34 mouse cellular contexts compared by ENCODE assay signal in genomic region chr13:93698866-93699265, GRCm38 (mm10). TPM values are rescaled to one million over a fixed set of nuclear protein-coding genes. Genes with fewer than 3 reads are reported as not detected.
DNase-seq lines count a peak whose midpoint lies in the region; ATAC-seq and TF ChIP-seq lines count a peak whose summit lies in the region.
"Had no signal": no experiment of that assay in that cellular context is flagged by ENCODE, and none has a peak within 500 bp of the region (broad histone marks: within the 10 kb centered on the region; RNA-seq: fewer than 3 reads in every experiment).

No protein-coding gene starts in this region.

- H3K9ac ChIP-seq in kidney, embryonic 15.5 days = no peak overlapping the region
- H3K9ac ChIP-seq: embryonic facial prominence, embryonic 13.5 days; forebrain, postnatal 0 days; heart, embryonic 15.5 days; hindbrain, embryonic 12.5 days; intestine, embryonic 15.5 days had no signal

- 35% methylated on average over 6 of the region's 6 CpGs for WGBS in cerebellum, adult 2 months
- WGBS in kidney, adult 2 months = 34% methylated on average over 6 of the region's 6 CpGs
- WGBS in kidney, embryonic 15.5 days = 76% methylated on average over 6 of the region's 6 CpGs

- H3K27ac ChIP-seq in cerebellum, adult 2 months (ENCODE audit: insufficient read depth, low read length) = no peak overlapping the region
- peak overlapping the region; percentile 47; the same call in 1 of the 2 replicates for H3K27ac ChIP-seq in kidney, adult 2 months (ENCODE audit: insufficient read depth, low read depth, low read length)
- no peak overlapping the region for H3K27ac ChIP-seq in kidney, embryonic 15.5 days
- H3K27ac ChIP-seq: embryonic facial prominence, embryonic 13.5 days; forebrain, embryonic 10.5 days; heart, embryonic 10.5 days; heart, embryonic 15.5 days; hindbrain, embryonic 12.5 days; hindbrain, postnatal 0 days; intestine, embryonic 15.5 days had no signal

- no peak for TF ChIP-seq POLR2A in cerebellum, adult 2 months (IDR thresholded peaks at IDR 0.05; ENCODE audit: borderline replicate concordance, insufficient read depth, low read length)
- TF ChIP-seq POLR2A in kidney, adult 2 months (IDR thresholded peaks at IDR 0.05; ENCODE audit: low read depth, low read length) = no peak

- DNase-seq in cerebellum, postnatal 14 days = peak; percentile 19 to 20
- DNase-seq in cerebellum, adult 2 months = no peak
- peak; percentile 92 for DNase-seq in kidney, adult 2 months
- DNase-seq in Patski (ENCODE audit: low read depth, low spot score) = peak; percentile 20
- DNase-seq in kidney, postnatal 14 days = peak; percentile 85
- no peak for DNase-seq in gastrocnemius, postnatal 25 days
- DNase-seq in neural tube, embryonic 10.5 days (ENCODE audit: extremely low spot score, low spot score) = no peak
- DNase-seq: adrenal gland, postnatal 36 days; cerebellum, adult 8-10 months; forebrain, postnatal 0 days; gastrocnemius, postnatal 10 days; heart, postnatal 36 days; layer of hippocampus, adult 9-11 months; liver; lung, adult 18-20 months; lung, postnatal 10 days; midbrain, embryonic 14.5 days; right cerebral cortex, adult 18-20 months; thymus, adult 2 months; thymus, postnatal 36 days had no signal

- no peaks in the 10 kb centered on the region for H3K36me3 ChIP-seq in kidney, adult 2 months (ENCODE audit: control insufficient read depth, insufficient read depth, low read length)
- H3K36me3 ChIP-seq in kidney, embryonic 15.5 days = no peaks in the 10 kb centered on the region
- H3K36me3 ChIP-seq: embryonic facial prominence, embryonic 13.5 days; forebrain, embryonic 10.5 days; heart, embryonic 10.5 days; heart, embryonic 15.5 days; hindbrain, embryonic 12.5 days; intestine, embryonic 15.5 days had no signal

- TF ChIP-seq CTCF in cerebellum, adult 2 months (IDR thresholded peaks at IDR 0.05; ENCODE audit: borderline replicate concordance, insufficient read depth, low read depth, low read length) = no peak
- no peak for TF ChIP-seq CTCF in kidney, adult 2 months (conservative IDR thresholded peaks at IDR 0.05; ENCODE audit: insufficient read depth, insufficient read length, low read depth, low read length)
- no peak for TF ChIP-seq CTCF in Patski (IDR thresholded peaks at IDR 0.05)

- no peaks in the 10 kb centered on the region for H3K9me3 ChIP-seq in kidney, embryonic 15.5 days (replicated peaks)
- H3K9me3 ChIP-seq: embryonic facial prominence, embryonic 13.5 days; forebrain, embryonic 10.5 days; heart, embryonic 10.5 days; heart, embryonic 15.5 days; hindbrain, embryonic 12.5 days; intestine, embryonic 15.5 days had no signal

- H3K27me3 ChIP-seq in cerebellum, adult 2 months (ENCODE audit: control insufficient read depth, insufficient read depth, low read length) = no peaks in the 10 kb centered on the region
- H3K27me3 ChIP-seq in kidney, adult 2 months (replicated peaks; ENCODE audit: control insufficient read depth, insufficient read depth, low read length) = no peaks in the 10 kb centered on the region
- H3K27me3 ChIP-seq in kidney, embryonic 15.5 days = no peaks in the 10 kb centered on the region
- H3K27me3 ChIP-seq in Patski = peaks cover 11% of the 10 kb centered on the region
- H3K27me3 ChIP-seq: embryonic facial prominence, embryonic 13.5 days; heart, embryonic 15.5 days; hindbrain, embryonic 12.5 days; intestine, embryonic 15.5 days had no signal

- no peak overlapping the region for H3K4me3 ChIP-seq in cerebellum, adult 2 months (replicated peaks; ENCODE audit: insufficient read depth, low read depth, low read length)
- no peak overlapping the region for H3K4me3 ChIP-seq in kidney, adult 2 months (ENCODE audit: insufficient read depth, low read depth, low read length)
- H3K4me3 ChIP-seq in kidney, embryonic 15.5 days (replicated peaks) = no peak overlapping the region
- H3K4me3 ChIP-seq: embryonic facial prominence, embryonic 13.5 days; forebrain, embryonic 10.5 days; heart, embryonic 10.5 days; heart, embryonic 15.5 days; hindbrain, embryonic 12.5 days; intestine, embryonic 15.5 days had no signal

- in situ Hi-C loops in Patski (cut with MboI; ENCODE audit: low pct_unique_long_range_greater_than_20kb) = no loop called here

- ATAC-seq in kidney, embryonic 15.5 days (replicated peaks; ENCODE audit: low FRiP score) = no peak
- ATAC-seq in Patski = peak; percentile 54
- ATAC-seq: forebrain, postnatal 0 days; hindbrain, postnatal 0 days; intestine, embryonic 15.5 days had no signal

- no peaks in the 10 kb centered on the region for H3K4me1 ChIP-seq in cerebellum, adult 2 months (ENCODE audit: control insufficient read depth, insufficient read depth, low read length)
- peaks cover 10% of the 10 kb centered on the region; the same call in 1 of the 2 replicates for H3K4me1 ChIP-seq in kidney, adult 2 months (ENCODE audit: control insufficient read depth, insufficient read depth, low read length)
- H3K4me1 ChIP-seq in kidney, embryonic 15.5 days = no peaks in the 10 kb centered on the region
- H3K4me1 ChIP-seq: embryonic facial prominence, embryonic 13.5 days; heart, embryonic 10.5 days; heart, embryonic 15.5 days; hindbrain, embryonic 12.5 days; intestine, embryonic 15.5 days had no signal

- CTCF ChIA-PET in Patski (lab: Charles Lee) = no interaction called here

- no peak overlapping the region for H3K4me2 ChIP-seq in kidney, embryonic 15.5 days
- H3K4me2 ChIP-seq: embryonic facial prominence, embryonic 13.5 days; heart, embryonic 15.5 days; hindbrain, embryonic 12.5 days; intestine, embryonic 15.5 days had no signal

- POLR2A ChIA-PET in Patski (lab: Charles Lee) = interaction anchor here (1.2 kb wide), 1 partner anchor 21 kb away, joined by 3 read pairs; no protein-coding TSS in a partner anchor

RNA-seq across cellular contexts. Expression of gene Dmgdh, which starts 24.6 kb away (rescaled TPM):
- polyA plus RNA-seq in cerebellum, adult 2 months (2012; rRNA removed) = 0.11 TPM in 2 replicates
- 39.6 and 41.0 TPM in 2 replicates for polyA plus RNA-seq in kidney, adult 2 months (2012; rRNA removed)
- 1.6 and 2.0 TPM in 2 replicates for polyA plus RNA-seq in kidney, embryonic 15.5 days (2015; fragmentation: Nextera tagmentation; extraction: Ambion mirVana)
- not detected for polyA plus RNA-seq in Patski (2021)
- total RNA-seq in gastrocnemius, postnatal 25 days (2021) = not detected
- total RNA-seq: common myeloid progenitor, adult 5-6 weeks; gastrocnemius, postnatal 10 days; granulocyte monocyte progenitor cell, adult 5-6 weeks; heart, postnatal 36 days; MEL; monocyte, adult 5-6 weeks; neutrophil, adult 5-6 weeks had no signal
- polyA plus RNA-seq: forebrain, embryonic 10.5 days; limb, embryonic 11.5 days had no signal

RNA-seq across cellular contexts. Expression of gene Bhmt2, which starts 24.8 kb away (rescaled TPM):
- polyA plus RNA-seq in cerebellum, adult 2 months (2012; rRNA removed) = 0.22 and 0.39 TPM in 2 replicates
- polyA plus RNA-seq in kidney, adult 2 months (2012; rRNA removed) = 48.9 and 54.5 TPM in 2 replicates
- polyA plus RNA-seq in kidney, embryonic 15.5 days (2015; fragmentation: Nextera tagmentation; extraction: Ambion mirVana) = 4.8 and 4.9 TPM in 2 replicates
- 0.04 TPM for polyA plus RNA-seq in Patski (2021)
- total RNA-seq in gastrocnemius, postnatal 25 days (2021) = not detected
- total RNA-seq: common myeloid progenitor, adult 5-6 weeks; granulocyte monocyte progenitor cell, adult 5-6 weeks; heart, postnatal 36 days; hindbrain, postnatal 0 days; MEL; monocyte, adult 5-6 weeks; neutrophil, adult 5-6 weeks had no signal
- polyA plus RNA-seq: embryonic facial prominence, embryonic 13.5 days; forebrain, postnatal 0 days; heart, embryonic 15.5 days; hindbrain, embryonic 12.5 days; limb, embryonic 11.5 days; midbrain, embryonic 14.5 days; thymus, adult 2 months had no signal

Comparison
In these comparisons a context has a peak if more than half of its experiments do, and no peak if none do; other contexts are left out.
1. DNase-seq: peak in cerebellum, postnatal 14 days (2 of 2), kidney, adult 2 months (single experiment), Patski (single experiment) and kidney, postnatal 14 days (single experiment); none in cerebellum, adult 2 months (0 of 2), gastrocnemius, postnatal 25 days (single experiment) and neural tube, embryonic 10.5 days (single experiment).
2. RNA of gene Dmgdh, which starts 24.6 kb away (polyA plus RNA-seq): 39.6 to 41.0 TPM in kidney, adult 2 months; 1.6 to 2.0 TPM in kidney, embryonic 15.5 days, 0.11 TPM in cerebellum, adult 2 months and not detected in Patski (single experiment); every median in the first group is over 10 times any median in the second.